8 mouse cellular contexts compared by ENCODE assay signal in genomic region chr2:57316055-57316454, GRCm38 (mm10).
DNase-seq lines count a peak whose midpoint lies in the region; ATAC-seq lines count a peak whose summit lies in the region.

No protein-coding gene starts in this region.

- intact Hi-C loops in gastrocnemius, postnatal 36 days (cut with DNase I) = loop anchor here (10.0 kb wide), 1 partner anchor 201 kb away; no protein-coding TSS in a partner anchor
- intact Hi-C loops in left cerebral cortex, postnatal 4 days (cut with DNase I) = no loop called here

- ATAC-seq in common myeloid progenitor, adult 5-6 weeks (replicated peaks; ENCODE audit: low read depth, poor library complexity, severe bottlenecking) = peak; percentile 95

- DNase-seq in gastrocnemius, adult 18-20 months (ENCODE audit: low spot score) = peak; percentile 37
- DNase-seq in gastrocnemius, postnatal 36 days = no peak
- DNase-seq in urinary bladder, postnatal 14 days (ENCODE audit: low spot score) = peak; percentile 38
- no peak for DNase-seq in urinary bladder, postnatal 4 days (ENCODE audit: low spot score in 2 of 2)
- DNase-seq in left cerebral cortex, postnatal 4 days = peak; percentile 30
- peak; percentile 4 to 11 for DNase-seq in thymus, adult 18-20 months
- DNase-seq in layer of hippocampus, postnatal 36 days = no peak

Comparison
In these comparisons a context has a peak if more than half of its experiments do, and no peak if none do; other contexts are left out.
1. DNase-seq: peak in gastrocnemius, adult 18-20 months (single experiment), urinary bladder, postnatal 14 days (single experiment), left cerebral cortex, postnatal 4 days (single experiment) and thymus, adult 18-20 months (2 of 2); none in gastrocnemius, postnatal 36 days (0 of 2), urinary bladder, postnatal 4 days (0 of 2) and layer of hippocampus, postnatal 36 days (0 of 2).